Mouse (Mus musculus): ENCODE results near the gene Mr1.

Gene Mr1

DNA sequence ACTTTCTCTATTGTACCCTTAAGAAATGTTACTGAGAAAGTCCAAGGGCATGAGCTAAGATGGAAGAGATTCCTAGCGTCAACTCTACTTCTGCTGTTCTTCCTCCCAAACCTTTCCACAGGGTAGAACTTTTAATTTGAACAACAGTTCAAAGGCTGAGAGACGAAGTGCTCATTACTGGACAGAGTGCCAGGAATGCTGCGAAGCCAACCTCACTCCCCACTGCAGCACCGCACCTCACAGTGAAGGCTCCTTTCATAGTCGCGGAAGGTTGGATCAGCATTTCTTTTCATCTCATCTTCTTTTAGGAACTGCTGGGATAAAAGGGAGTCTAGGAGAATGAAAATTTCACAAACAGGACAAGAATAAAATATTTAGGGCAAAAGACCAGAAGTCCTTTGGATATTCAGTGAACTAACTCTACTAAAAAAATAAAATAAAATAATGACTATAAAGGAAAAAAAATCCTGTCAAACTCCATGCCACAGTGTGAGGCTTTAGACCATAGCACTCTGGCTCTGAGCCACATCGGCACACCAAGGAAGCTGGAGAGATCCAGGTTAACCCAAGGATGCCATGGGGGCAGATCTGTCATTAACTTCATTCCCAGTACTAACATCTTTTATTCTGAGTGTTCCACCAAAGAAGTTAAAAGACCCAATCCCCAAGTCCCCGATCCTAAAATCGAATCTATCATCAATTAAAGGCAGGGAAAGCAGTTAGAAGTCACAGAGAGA lies 52.5 kb downstream of the Mr1 start:
- DNase-seq: peak; percentile 61

DNA sequence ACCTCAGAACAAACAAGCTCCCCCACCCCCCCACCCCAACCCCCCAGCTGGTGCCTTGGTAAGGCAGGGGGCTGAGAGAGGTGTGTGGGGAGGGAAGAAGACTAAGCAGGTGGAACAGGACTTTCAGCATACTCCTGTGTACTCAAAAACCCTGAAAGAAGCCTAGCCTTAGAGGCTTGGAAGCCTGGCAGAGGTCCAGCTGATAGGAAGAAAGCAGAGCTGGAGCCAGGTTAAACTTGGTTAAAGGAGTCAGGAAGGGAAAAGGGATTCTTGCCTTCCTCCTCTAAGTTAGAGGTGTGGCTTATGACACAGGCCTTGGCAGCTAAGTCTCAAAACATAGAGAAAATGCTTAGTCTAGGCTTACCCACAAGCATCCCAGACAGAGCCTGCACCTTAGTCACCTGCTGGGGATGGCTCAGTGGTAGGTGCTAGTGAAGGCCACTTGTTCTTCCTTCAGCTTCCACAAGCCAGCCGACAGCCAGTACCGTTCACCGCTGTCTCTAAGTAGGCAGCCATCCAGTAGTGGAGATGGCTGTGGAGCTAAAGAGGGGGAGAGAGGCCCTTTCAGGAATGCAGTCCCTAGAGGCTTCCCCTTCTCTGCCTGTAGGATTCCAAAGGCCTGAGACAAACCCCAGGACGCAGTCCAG lies 53.3 kb downstream of the Mr1 start:
- DNase-seq: peak; percentile 56

DNA sequence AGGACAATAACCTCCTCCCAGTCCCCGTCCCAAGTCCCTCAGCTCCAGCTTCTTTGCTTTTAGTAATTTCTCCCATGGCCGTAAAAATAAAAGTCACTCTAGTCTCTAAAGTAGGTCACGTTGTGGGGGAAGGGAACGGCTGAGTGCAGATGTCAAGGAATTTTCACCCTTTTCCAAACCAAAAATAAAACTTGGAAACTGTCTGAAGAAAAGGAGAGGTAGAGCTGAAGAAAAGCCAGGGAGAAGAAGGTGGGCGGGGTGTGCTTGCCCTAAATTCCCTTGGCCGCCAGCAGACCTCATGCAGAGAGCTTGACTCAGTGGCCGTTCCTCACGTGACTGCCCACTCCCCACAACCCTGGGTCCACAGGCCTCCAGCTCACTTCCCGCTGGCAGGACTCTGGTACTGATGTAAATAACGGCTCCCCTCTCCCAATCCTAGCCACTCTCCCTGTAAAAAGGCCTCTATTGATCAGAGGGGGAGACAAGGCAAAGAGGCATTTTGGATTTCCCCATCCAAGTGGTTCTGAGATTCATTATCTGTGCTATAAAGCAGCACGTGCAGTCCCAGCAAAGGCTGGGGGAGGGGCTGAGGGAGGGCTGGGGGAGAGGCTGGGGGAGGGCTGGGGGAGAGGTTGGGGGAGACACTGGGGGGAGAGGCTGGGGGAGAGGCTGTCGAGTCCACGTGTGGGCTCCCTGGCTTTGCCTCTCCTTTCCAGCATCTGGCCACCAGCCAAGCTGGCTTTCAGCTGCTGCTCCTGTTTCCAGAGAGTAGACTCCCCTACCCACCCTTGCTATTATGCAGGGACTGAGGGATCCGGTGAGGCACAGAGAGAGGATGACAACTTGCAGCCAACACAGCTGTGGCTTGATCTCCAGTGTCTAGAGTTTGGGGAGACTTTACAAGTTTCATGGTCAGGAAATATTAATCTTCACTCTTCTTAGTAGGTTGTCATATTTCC lies 54.5 kb downstream of the Mr1 start:
- DNase-seq: peak; percentile 55

GRCm38 (mm10) chr1:155091374-155091841 lies 55.2 kb downstream of the Mr1 start:
- DNase-seq: no peak

GRCm38 (mm10) chr1:155090736-155091135 lies 55.9 kb downstream of the Mr1 start:
- DNase-seq: no peak

DNA sequence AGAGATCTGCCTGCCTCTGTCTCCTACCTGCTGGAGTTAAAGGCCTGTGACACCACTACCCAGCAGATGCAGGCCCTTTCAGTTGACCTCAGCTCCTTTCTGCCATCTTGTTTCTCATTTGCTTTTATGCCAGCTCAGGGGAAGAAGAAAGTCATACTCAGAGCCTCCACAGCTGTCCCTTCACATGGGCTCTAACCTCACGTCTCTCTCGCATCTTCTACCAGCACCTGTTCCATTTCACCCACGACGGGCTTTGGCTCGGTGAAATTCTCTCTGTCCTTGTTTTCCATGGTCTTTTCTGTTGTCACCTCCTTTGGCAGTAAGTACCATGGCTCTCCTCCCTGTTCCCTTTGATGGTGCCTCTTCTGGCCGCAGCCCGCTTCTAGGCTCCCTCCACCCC lies 56.3 kb downstream of the Mr1 start:
- no peak for DNase-seq

- no peak for DNase-seq
Observed at GRCm38 (mm10) chr1:155088847-155089603, 57.6 kb downstream of the Mr1 start.

GRCm38 (mm10) chr1:155088046-155088445 lies 58.6 kb downstream of the Mr1 start:
- DNase-seq: no peak

GRCm38 (mm10) chr1:155086893-155087292 lies 59.7 kb downstream of the Mr1 start:
- DNase-seq: no peak

GRCm38 (mm10) chr1:155086416-155086815 lies 60.2 kb downstream of the Mr1 start:
- DNase-seq: peak; percentile 70

GRCm38 (mm10) chr1:155084839-155085238 lies 61.8 kb downstream of the Mr1 start:
- peak; percentile 66 for DNase-seq

DNA sequence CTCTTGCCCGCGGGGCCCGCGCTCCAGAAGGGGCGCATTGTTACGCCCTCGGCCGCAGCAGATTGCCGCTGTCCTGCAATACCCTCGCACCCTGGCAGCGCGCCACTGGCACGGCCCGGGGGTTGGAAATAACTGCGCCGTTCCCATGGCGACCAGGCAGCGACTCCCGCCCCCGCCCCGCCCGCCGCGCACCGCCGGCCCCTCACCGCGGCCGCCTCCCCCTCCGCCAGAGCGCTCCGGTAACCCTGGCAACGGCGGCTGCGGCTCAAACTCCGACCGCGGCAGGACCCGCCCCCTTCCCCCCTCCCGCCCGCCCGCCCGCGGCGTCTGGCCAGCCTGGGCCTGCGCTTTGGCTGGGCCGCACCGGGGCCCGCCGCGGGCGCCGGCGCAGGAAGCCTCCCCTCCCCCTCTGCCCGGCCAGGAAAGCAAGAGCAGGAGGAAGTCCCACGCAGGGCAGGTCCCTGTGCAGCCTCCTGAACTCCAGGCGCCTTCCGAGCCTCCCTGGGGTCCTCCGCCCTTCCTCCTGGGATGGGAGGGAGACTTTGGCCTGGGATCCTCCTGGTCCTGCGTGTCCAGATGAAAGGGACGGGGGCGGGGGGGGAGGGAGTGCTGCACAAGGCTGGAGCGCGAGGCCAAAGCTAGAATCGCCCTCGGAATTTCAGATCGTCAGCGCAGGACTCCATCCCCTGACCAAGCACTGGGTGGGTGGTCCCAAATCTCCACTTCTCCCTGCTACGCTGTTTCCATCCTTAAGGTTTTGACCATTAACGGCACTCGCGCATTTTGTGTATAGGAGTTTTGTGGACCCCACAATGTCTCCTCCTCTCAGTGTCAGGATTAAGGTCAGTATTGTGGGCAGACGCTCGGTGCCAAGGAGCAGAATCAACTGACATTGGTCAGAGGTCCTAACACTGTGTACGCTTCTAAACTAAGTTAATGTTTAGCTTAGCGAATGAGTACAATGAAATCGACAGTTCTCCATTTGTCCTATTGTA lies 63.0 kb downstream of the Mr1 start:
- peak; percentile 95 for DNase-seq

GRCm38 (mm10) chr1:155082965-155083268 lies 63.7 kb downstream of the Mr1 start:
- DNase-seq: peak; percentile 58

DNA sequence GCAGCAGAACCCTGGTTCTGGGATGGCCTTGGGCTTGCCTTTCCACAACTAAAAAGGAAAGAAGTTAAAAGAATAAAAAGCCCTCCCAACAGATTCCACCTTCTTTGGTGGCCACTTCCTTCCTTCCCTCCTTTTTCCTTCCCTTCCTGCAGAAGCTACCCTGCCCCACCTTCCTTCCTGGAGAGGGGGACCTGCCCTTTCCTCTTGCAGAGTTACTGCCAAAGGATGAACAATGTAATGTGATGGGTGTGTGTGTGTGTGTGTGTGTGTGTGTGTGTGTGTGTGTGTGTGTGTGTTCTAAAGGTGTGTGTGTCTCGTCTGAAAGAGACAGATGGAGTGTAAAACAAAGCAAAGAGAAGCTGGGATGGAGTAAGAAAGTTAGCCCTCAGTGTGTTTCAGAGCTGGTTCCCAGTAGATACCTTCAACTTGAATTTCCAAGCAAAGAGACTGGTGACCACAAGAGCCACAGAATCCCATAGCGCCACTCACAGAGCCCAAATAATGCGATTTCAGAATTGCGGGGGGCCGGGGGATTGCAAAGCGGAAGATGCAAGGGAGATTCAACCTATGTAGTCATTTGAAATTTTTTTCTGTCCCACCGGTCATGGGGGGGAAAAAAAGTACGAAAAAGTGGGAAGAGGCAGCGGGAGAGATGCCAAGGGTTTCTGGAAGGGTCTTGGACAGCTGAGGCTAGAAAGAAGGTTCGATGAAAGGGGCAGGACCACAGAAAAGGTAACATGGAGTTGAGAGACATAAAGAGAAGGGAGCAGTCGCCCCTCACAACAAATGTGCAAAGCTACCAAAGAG lies 64.3 kb downstream of the Mr1 start:
- DNase-seq: no peak

- no peak for DNase-seq
Observed at GRCm38 (mm10) chr1:155077675-155078074, 68.9 kb downstream of the Mr1 start.

Measured in kidney, adult 9 months (tissue).